Mouse (Mus musculus): Measurements from ENCODE around the gene Bpifc. TPM values are rescaled to one million over a fixed set of nuclear protein-coding genes. Genes with fewer than 3 reads are reported as not detected.

The Bpifc gene
- 0.17 and 0.23 TPM in 2 replicates for polyA plus RNA-seq (2012; rRNA removed)

DNA sequence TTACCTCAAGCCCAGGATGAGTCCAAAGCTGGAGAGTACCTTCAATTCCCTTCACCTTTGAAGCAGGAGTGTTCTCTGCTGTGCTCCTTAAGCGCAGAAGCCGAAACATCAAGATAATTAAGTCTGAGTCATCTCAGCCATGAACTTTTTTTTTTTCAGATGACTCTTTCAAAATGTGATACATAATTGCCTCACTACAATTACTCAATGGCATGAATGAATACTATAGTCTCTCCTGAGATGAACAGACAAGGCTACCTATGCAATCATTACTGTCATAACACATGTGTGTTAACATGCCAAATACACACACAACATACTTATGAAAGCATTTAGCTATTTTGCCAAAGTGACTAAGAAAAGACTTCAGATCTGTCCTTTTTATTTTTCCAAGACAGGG is at the start of gene Bpifc:
Gene Bpifc (minus strand): TSS at position 115 of the 400 bp plus-strand sequence.
- TF ChIP-seq CTCF (IDR thresholded peaks at IDR 0.05; ENCODE audit: extremely low read depth, insufficient read depth, low read length) (no peak), POLR2A (IDR thresholded peaks at IDR 0.05; ENCODE audit: extremely low read depth, insufficient read depth, low read length) (no peak)

DNA sequence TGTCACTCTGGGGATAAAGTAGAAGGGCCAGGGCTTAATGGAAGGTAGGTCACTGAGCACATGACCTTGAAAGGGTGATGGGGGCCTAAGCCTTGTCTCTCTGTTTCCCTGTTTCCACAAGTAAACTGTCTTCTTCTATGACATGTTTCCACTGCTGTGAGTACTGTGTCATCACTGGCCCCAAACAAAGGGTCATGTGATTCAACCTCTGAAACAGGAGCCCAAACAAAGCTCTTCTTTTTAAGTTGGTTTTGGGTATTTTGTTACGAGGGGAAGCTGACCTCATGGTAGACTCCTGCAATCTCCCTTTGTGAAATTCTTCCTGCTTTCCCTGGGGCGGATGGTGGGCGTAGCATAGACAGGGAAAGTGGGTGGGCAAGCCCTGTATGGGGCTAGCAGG is 48.6 kb upstream of the Bpifc start:
- no peak overlapping the region for H3K27ac ChIP-seq (ENCODE audit: insufficient read depth, low read length)
- H3K4me3 ChIP-seq (ENCODE audit: insufficient read depth, low read length), result no peak overlapping the region
- no peaks in the 10 kb centered on the region for H3K4me1 ChIP-seq (ENCODE audit: control insufficient read depth, insufficient read depth, low read length)
- TF ChIP-seq POLR2A (IDR thresholded peaks at IDR 0.05; ENCODE audit: extremely low read depth, insufficient read depth, low read length) (no peak), CTCF (IDR thresholded peaks at IDR 0.05; ENCODE audit: extremely low read depth, insufficient read depth, low read length) (no peak)

More for the DNA sequence above, at the start of gene Bpifc:
- no peaks in the 10 kb centered on the region for H3K4me1 ChIP-seq (ENCODE audit: control insufficient read depth, insufficient read depth, low read length)
- no peak within 1 kb of the TSS for H3K27ac ChIP-seq (ENCODE audit: insufficient read depth, low read length)
- H3K4me3 ChIP-seq (ENCODE audit: insufficient read depth, low read length), result no peak within 1 kb of the TSS

DNA sequence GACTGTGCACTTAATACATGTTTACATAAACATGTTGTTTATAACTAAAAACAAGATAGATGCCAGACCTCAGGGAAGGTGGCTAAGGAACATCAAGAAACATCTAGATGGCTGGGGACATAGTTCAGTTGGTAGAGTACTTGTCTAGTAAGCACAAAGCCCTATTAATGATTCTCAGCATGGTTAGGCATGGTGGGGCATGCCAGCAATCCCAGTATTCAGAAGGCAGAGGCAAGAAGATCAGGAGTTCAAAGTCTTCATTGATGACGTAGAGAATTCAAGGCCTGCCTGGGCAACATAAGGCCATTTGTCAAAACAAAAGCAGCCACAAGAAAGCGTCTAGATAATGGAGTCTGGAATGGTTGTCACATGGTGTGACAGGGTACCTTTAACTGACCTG is 46.0 kb upstream of the Bpifc start:
- H3K4me3 ChIP-seq (ENCODE audit: insufficient read depth, low read length), result no peak overlapping the region
- H3K27ac ChIP-seq (ENCODE audit: insufficient read depth, low read length), result no peak overlapping the region
- H3K4me1 ChIP-seq (ENCODE audit: control insufficient read depth, insufficient read depth, low read length), result no peaks in the 10 kb centered on the region
- TF ChIP-seq CTCF (IDR thresholded peaks at IDR 0.05; ENCODE audit: extremely low read depth, insufficient read depth, low read length) (no peak), POLR2A (IDR thresholded peaks at IDR 0.05; ENCODE audit: extremely low read depth, insufficient read depth, low read length) (no peak)

DNA sequence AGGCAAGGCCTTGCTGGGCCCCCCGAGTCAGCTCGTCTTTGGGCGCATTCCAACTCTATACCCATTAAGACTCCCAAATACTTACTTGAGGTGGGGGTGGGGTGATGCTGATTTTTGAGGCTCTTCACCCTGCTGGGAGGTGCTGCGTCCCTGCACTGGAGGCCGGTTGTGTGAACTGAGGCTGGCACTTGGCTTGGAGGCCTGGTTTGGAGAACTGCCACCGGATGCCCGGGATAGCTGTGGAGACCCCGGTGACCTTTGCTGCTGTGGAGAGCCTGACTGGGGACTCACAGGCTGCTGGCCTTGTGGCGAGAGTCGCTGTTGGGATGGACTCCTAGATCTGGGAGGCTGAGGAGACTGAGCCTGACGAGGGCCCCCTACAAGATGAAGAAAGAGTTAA is 45.6 kb upstream of the Bpifc start:
- Histone ChIP-seq H3K4me3 (ENCODE audit: insufficient read depth, low read length) (no peak overlapping the region), H3K27ac (ENCODE audit: insufficient read depth, low read length) (no peak overlapping the region), H3K4me1 (ENCODE audit: control insufficient read depth, insufficient read depth, low read length) (no peaks in the 10 kb centered on the region)
- TF ChIP-seq CTCF (IDR thresholded peaks at IDR 0.05; ENCODE audit: extremely low read depth, insufficient read depth, low read length) (no peak), POLR2A (IDR thresholded peaks at IDR 0.05; ENCODE audit: extremely low read depth, insufficient read depth, low read length) (no peak)

DNA sequence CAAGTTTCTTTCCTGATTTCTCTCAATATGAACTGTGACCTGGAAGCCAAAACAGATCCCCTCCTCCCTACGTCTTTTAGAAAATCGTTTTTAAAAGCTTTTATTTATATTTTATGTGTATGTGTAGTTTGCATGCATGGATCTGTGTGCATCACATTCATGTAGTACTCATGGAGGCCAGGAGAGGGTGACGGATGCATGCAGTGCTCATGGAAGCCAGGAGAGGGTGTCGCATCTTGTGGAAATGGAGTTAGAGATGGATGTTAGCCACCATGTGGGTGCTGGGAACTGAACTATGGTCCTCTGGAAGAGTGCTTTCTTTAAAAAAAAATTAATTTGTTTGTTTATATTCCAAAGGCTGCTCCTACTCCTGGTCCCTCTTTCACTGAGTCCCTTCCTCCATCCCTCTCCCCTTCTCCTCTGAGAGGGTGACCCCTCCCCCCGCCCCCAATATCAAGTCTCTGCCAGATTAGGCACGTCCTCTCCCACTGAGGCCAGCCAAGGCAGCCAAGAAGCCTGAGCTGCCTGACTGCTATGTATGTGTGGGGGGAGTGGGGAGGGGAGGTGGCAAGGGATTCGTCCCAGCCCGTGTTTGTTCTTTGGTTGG is 44.7 kb upstream of the Bpifc start:
- Histone ChIP-seq H3K27ac (ENCODE audit: insufficient read depth, low read length) (no peak overlapping the region), H3K4me1 (ENCODE audit: control insufficient read depth, insufficient read depth, low read length) (no peaks in the 10 kb centered on the region), H3K4me3 (ENCODE audit: insufficient read depth, low read length) (no peak overlapping the region)
- TF ChIP-seq CTCF (IDR thresholded peaks at IDR 0.05; ENCODE audit: extremely low read depth, insufficient read depth, low read length) (no peak), POLR2A (IDR thresholded peaks at IDR 0.05; ENCODE audit: extremely low read depth, insufficient read depth, low read length) (no peak)

DNA sequence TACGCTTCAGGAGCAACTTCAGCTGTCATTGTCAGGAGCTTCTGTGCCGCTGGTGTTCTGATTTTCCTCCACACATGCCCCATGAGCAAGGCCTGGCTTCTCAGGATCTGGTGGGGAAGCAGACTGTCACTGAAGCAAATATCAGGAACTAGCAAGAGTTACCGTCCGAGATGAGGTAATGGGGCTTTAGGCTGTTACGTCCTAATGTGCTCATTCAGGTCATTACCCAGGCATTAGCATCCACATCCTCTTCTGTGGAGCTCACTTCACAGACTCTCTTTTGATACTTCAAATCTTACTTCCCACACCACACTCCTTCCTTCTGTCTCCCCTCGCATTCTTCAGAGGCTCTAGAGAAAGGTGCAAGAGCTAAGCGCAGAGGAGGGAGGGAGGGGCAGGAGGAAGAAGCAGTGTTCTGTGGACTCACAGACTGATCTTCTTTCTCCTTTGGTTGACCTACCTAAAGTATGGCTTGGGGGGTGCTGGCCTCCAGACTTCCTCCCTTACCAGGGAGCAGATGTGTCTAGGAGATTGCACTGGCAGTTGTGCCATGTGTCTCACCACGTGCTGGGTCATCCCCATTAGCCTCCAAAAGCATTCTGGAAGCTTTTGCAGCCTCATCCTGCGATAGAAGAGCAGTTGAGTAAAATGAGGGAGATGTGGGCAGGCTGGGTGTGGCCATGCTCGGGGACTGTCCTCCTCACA is 41.3 kb upstream of the Bpifc start:
- Histone ChIP-seq H3K27ac (ENCODE audit: insufficient read depth, low read length) (no peak overlapping the region), H3K4me1 (ENCODE audit: control insufficient read depth, insufficient read depth, low read length) (no peaks in the 10 kb centered on the region), H3K4me3 (ENCODE audit: insufficient read depth, low read length) (no peak overlapping the region)
- no peak for TF ChIP-seq CTCF (IDR thresholded peaks at IDR 0.05; ENCODE audit: extremely low read depth, insufficient read depth, low read length)
- no peak for TF ChIP-seq POLR2A (IDR thresholded peaks at IDR 0.05; ENCODE audit: extremely low read depth, insufficient read depth, low read length)

DNA sequence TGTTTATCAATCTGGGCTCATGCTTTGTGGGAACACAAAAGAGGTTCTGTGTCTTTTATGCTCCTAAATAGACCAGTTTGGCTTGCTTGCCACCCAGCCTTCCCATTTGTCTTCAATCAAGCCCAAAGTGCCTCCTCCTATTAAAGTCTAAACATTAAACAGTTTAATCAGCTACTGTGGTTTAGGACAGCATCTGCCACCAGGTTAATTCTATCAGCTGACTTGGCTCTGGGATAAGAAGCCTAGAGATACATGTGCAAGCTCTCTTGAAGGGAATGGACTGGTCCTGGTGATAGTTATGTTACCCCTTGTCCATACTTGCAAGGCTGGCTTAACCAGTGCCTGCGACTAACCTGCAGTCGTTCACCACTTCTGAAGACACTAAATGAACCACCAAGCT is 38.8 kb upstream of the Bpifc start:
- TF ChIP-seq CTCF (IDR thresholded peaks at IDR 0.05; ENCODE audit: extremely low read depth, insufficient read depth, low read length) (no peak), POLR2A (IDR thresholded peaks at IDR 0.05; ENCODE audit: extremely low read depth, insufficient read depth, low read length) (no peak)
- Histone ChIP-seq H3K4me3 (ENCODE audit: insufficient read depth, low read length) (no peak overlapping the region), H3K4me1 (ENCODE audit: control insufficient read depth, insufficient read depth, low read length) (no peaks in the 10 kb centered on the region), H3K27ac (ENCODE audit: insufficient read depth, low read length) (no peak overlapping the region)

DNA sequence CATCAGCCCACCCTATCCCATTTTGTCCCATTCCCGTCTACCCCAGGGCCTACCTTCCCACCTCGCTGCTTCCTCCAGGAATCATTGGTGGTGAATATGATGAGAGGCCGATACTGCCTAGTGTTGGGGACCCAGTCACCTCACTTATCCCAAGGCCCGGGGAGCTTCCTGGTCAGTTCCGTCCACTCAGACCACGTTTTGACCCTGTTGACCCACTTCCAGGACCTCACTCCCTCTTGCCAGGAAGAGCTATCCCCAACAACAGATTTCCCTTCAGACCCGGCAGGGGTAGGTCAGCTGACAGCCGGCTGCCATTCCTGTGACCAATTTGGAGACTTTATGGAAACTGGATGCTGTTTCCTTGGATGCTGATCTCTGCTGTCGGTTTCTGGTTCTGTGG is 36.1 kb upstream of the Bpifc start:
- TF ChIP-seq POLR2A (IDR thresholded peaks at IDR 0.05; ENCODE audit: extremely low read depth, insufficient read depth, low read length), result no peak
- no peak for TF ChIP-seq CTCF (IDR thresholded peaks at IDR 0.05; ENCODE audit: extremely low read depth, insufficient read depth, low read length)
- no peak overlapping the region for H3K27ac ChIP-seq (ENCODE audit: insufficient read depth, low read length)
- H3K4me1 ChIP-seq (ENCODE audit: control insufficient read depth, insufficient read depth, low read length), result no peaks in the 10 kb centered on the region
- no peak overlapping the region for H3K4me3 ChIP-seq (ENCODE audit: insufficient read depth, low read length)

DNA sequence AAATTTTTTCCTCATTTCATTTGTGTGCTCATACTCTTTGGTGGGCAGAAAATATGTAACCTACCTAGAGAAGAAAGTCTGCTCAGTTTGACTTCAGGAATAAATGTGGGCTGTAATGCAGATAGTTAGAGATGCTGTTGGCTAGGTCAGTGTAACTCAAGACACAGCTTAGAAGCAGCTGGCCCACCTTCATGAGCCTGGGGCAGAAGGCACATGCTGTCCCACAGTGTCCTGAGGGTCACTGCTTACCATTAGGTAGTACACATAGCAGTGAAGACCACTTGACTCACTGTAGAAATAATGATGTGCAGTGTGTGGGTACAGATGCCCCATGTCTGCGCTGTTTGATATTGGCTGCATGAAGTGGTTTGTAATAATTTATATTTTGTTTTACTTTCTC is 34.7 kb upstream of the Bpifc start:
- Histone ChIP-seq H3K4me3 (ENCODE audit: insufficient read depth, low read length) (no peak overlapping the region), H3K27ac (ENCODE audit: insufficient read depth, low read length) (no peak overlapping the region), H3K4me1 (ENCODE audit: control insufficient read depth, insufficient read depth, low read length) (no peaks in the 10 kb centered on the region)
- TF ChIP-seq POLR2A (IDR thresholded peaks at IDR 0.05; ENCODE audit: extremely low read depth, insufficient read depth, low read length) (no peak), CTCF (IDR thresholded peaks at IDR 0.05; ENCODE audit: extremely low read depth, insufficient read depth, low read length) (no peak)

DNA sequence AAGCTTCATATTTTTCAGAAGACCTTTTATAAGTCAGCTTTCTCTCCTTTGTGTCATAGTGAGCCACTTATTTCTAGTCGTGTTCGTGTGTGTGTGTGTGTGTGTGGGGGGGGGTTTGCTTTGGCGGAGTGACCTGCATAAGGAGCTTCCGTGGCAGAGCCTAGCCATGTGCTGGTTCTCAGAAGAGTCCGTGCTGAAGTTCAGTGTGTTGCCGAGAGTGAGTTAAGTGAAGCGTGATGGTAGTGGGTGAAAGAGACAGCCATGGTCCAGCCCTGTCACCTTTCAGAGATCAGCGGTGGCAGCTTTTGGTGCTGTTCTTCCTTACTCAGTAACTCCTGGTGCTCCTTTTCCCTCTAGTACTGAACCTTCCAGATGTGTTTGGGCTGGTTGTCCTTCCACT is 32.4 kb upstream of the Bpifc start:
- no peak overlapping the region for H3K27ac ChIP-seq (ENCODE audit: insufficient read depth, low read length)
- H3K4me3 ChIP-seq (ENCODE audit: insufficient read depth, low read length), result no peak overlapping the region
- no peaks in the 10 kb centered on the region for H3K4me1 ChIP-seq (ENCODE audit: control insufficient read depth, insufficient read depth, low read length)
- TF ChIP-seq CTCF (IDR thresholded peaks at IDR 0.05; ENCODE audit: extremely low read depth, insufficient read depth, low read length), result no peak
- TF ChIP-seq POLR2A (IDR thresholded peaks at IDR 0.05; ENCODE audit: extremely low read depth, insufficient read depth, low read length), result no peak
